Mouse (Mus musculus): ENCODE data around the gene Kcne1.

The Kcne1 gene

DNA sequence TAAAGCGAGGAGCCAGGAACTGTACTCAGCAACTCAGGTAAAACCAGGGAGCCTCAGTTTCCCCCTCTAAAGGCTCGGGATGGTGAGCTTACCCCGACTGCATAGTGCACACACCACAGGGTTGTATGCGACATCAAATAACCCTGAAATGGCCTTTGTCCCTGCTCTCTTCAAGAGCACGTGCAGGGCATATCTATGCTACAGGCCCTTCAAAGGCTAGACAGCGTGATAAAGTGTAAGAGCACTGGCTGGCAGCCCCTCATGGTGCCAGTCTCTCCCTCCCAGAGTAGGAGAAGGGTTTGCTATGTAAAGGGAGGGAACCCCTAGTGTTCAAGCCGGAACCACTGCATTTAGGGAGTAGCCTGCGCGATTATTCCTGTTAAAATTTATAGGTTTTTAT is 2.2 kb downstream of the Kcne1 start:
- in situ Hi-C loops (cut with MboI, MseI) = no loop called here

DNA sequence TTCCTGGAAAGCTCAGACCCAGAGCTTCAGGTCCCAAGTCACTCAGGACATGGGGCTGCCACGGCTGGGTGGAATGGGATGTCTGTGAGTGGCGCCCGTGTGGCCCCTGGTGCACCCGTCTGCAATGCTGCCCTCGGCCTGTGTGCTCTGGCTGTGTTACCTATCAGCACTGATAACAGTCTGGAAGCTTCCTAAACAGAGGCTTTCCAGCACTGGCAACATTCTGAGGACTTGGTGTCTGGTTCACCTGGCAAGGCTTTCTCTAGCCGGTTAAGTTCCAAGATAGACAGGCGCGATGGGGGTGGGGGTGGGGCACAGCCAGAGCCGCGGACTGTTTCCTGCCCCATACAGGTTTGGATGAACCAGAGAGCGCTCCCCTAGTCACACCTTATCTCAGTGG is 3.3 kb downstream of the Kcne1 start:
- in situ Hi-C loops (cut with MboI, MseI) = no loop called here

DNA sequence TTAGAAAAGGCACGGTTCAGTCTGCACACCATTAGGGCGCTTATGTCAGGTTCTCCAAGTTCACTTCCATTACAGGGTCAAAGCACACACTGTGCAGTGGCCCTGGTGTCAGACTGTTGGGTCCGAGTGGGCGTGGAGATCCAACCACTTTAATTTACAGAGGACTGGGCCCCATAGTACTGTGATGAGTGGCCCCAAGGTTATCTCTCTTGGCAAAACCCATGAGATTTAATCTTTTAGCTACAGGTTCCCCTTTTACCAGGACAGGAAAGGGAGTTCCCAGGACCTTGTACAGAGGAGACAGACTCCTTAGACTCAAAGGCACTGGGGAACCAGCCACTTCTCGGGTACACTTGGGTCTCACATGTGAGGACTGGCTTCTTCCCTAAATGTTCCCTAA is 3.9 kb downstream of the Kcne1 start:
- in situ Hi-C loops (cut with MboI, MseI) = no loop called here

DNA sequence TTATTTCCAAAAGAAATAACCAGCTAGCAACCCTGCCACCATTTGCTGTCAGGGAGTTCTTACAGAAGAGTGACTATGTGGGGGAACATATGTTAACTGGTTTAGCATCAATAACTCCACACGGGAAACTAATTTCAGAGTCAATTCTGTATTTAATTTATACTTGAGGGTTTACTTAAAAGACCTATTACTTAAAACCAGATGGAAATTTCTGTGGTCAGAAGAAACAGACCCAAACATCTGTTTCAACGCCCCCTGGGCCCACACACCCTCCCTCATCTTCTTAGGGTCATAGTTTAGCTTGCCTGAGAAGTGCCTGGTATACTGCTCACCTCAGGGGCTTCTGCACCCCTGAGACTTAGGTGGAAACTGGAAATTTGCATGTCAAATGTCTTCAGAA is 5.4 kb downstream of the Kcne1 start:
- in situ Hi-C loops (cut with MboI, MseI) = no loop called here

DNA sequence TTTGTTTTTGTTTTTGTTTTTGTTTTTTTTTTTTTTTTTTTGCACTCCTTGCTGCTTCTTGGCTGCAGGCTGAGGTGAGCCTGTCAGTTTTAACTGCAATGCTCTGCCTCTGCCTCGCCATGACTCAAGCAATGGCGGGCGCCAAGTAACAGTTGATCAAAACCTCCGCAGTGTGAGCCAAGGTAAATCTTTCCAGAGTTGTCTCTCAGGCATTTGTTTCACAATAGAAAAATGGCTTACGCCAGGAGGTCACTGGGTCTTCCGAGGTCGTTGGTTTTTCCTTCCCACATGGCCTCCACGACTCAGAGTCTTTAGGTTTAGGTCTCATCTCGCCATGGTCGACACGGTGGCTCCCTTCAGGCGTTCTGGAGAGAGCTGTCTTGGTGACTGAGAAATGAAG is 6.0 kb downstream of the Kcne1 start:
- in situ Hi-C loops (cut with MboI, MseI) = no loop called here

DNA sequence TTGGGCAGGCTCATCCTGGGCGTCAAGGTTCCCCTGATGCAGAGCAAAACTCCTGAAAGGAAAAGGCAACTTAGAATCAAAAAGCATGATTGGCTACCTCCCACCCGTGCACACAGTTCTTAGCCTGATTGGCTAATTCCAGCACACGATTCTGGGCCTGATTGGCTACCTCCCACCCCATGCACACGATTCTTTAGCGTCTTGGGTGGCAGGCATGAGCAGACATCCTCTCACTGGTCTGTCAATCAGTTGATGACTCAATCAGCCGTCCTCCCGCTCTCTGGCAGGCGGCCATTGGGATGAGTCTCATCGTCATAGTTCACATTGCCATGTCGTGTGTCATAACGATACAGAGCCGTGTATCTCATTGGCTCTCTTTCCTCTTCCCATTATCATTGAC is 10.3 kb downstream of the Kcne1 start:
- in situ Hi-C loops (cut with MboI, MseI) = loop anchor here (10.0 to 25.0 kb wide), 2 partner anchors 106 to 113 kb away; partner anchors contain the start of gene Rcan1 (in 1 of the 2)

DNA sequence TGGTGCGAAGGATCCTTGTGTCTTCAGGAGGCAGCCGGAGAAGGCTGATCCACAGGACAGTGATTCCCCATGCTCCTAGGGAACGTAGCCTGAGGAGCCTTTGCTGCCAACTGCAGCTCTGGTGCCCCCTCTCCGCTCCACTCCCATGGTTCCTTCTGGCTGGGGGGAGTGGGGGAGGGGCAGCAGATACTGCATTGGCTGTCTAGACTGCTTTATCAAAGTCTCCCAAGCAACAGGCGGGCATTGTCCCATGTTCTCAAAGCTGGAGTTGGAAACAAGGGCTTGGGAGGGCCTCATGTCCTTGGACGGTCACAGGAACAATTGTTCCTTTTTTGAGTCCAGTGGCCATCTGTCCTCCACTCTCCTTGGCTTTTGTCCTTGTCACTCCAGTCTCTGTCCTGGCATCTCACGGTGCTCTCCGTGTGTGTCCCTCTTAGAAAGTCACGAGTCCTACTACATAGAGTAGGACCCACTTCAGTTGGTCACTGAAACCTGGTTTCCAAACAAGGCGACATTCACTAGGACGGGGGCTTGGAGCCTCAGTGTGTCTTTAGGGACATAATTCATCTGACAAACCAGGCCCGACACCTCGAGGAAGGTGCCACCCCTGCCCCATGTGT is 12.9 kb downstream of the Kcne1 start:
- in situ Hi-C loops (cut with MboI, MseI) = loop anchor here (10.0 to 25.0 kb wide), 2 partner anchors 108 to 116 kb away; partner anchors contain the start of gene Rcan1 (in 1 of the 2)

DNA sequence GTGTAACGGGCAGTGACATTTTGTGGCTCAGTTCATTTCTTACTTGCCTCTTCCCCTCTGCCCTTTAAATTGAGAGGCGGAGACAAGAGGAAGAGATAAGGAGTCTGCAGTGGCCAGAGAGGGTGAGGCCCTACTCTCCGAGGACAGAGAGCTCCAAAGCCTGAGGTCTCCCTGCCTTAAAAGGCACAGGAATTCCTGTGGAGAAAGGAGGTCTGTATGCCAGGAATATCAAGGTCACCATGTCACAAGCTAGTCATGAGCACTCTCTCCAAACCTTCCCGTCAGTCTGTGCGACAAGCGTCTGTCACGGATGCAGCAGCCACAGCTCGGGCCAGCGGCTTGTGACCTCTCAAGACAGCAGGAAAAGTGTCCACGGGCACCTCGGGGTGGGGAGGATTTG is 14.1 kb downstream of the Kcne1 start:
- in situ Hi-C loops (cut with MboI, MseI) = loop anchor here (10.0 to 25.0 kb wide), 2 partner anchors 110 to 117 kb away; partner anchors contain the start of gene Rcan1 (in 1 of the 2)

DNA sequence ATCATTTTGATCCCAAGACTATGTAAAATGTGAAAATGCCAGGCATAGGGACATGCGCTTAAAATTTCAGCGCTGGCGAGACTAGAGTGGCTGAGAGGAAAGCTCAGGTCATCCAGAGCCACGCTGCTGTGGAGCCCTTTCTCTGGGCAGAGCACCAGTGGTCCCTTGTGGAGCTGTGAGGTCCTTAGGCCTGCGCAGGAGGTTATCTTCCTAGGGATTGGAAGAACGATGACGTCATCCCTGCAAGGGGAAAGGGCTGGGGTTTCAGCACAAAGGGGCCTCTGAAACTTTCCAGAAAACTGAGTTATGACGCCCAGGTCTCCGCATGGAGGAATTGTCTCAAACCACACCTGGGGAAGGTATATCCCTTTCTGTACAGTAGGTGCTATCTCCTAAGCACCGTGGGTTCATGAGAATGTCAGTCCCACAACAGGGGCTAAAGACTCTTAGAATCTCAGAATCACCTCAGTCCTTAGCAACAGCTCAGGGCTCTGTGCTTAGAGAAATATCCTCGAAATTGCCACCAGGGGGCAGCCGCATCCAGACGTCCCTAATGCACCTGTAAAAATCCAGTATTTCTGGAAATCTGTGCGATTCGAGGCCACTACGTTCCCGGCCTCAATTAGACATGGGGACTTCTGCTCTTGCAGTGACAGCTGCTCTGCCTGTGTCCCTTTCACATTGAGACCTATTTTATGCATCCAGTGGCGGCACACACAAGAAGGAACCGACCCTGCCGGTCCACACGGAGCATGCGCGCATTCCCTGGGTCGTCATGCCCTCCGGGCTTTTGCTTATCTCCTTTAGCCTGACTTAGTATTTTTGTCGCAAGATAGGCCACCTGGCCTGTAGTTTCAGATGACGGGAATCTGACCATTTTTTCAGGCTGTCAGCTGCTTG is 18.4 kb downstream of the Kcne1 start:
- in situ Hi-C loops (cut with MboI, MseI) = loop anchor here (10.0 to 25.0 kb wide), 2 partner anchors 114 to 121 kb away; partner anchors contain the start of gene Rcan1 (in 1 of the 2)

DNA sequence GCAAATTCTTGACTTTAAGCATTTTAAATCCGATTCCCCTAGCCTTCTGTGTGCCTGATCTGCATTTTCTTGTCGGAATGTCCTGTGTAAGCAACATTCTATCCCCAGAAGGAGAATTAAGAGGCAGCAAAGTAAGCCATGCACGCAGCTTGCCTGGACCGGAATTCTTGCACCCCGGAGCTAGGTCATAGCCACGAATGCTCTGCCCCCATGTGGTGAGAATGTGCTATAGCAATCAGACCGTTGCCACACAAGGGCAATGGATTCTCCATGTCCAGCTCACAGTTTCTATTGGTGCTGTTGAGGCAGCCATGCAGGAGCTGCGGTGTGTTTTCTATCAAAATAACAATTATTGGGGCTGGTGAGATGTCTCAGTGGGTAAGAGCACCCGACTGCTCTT is 23.0 kb downstream of the Kcne1 start:
- in situ Hi-C loops (cut with MboI, MseI) = loop anchor here in 1 of 2 experiments (25.0 kb wide), 1 partner anchor 126 kb away; the partner anchor contains the start of gene Rcan1

DNA sequence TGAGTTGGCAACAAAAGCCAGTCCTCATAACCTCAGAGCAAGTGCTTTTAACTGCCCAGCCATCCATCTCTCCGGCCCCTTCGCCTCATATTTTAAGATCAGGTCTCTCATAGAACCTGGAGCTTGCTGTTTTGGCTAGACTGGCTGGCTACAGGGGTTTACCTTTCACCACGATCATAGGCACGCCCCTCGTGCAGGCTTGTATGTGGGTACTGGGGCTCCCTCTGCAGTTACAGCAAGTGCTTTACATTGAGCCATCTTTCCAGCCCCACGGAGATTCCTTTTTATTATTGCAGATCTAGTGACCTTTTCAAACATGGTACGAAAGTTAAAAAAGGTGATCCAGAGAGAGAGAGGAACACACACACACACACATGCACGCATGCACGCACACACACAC is 24.7 kb downstream of the Kcne1 start:
- in situ Hi-C loops (cut with MboI, MseI) = loop anchor here in 1 of 2 experiments (25.0 kb wide), 1 partner anchor 128 kb away; the partner anchor contains the start of gene Rcan1

DNA sequence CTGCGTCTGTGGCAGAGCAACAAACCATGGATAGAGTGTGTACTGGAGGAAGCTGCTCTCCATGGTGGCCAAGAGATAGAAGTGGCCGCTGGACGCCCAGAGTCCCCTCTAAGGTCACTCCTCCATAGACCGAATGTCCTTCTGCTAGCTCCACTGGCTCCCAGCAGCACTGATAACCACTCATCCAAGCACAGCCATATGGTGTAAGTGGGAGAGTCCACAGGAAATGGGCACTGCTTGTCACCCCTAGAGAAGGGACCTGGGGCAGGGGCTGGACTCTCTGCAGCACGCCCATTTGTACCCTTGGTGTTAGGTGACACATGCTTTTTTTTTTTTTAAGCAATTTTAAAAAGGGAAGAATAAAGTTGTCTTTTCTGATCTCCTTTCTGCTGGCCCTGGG is 28.3 kb downstream of the Kcne1 start:
- in situ Hi-C loops (cut with MboI, MseI) = loop anchor here in 1 of 2 experiments (25.0 kb wide), 1 partner anchor 131 kb away; the partner anchor contains the start of gene Rcan1

DNA sequence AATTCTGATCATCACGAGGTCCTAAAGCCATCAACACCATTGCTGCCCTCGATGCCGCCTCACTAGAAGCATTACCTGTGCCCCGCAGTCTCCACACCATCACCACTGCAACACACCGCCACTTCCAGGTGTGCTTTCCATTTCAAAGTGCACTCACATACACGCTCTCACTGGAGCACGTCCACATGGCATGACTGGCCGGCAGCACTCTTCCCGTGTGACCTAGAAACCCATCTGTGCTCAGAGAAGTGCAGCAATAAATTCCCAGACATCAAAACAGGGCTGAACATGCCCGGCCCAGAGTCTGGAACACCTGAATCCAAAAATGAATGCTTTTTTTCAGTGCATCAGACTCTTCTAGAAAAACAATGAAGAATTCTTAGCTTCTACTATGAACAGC is 31.4 kb downstream of the Kcne1 start:
- in situ Hi-C loops (cut with MboI, MseI) = loop anchor here in 1 of 2 experiments (25.0 kb wide), 1 partner anchor 134 kb away; the partner anchor contains the start of gene Rcan1

DNA sequence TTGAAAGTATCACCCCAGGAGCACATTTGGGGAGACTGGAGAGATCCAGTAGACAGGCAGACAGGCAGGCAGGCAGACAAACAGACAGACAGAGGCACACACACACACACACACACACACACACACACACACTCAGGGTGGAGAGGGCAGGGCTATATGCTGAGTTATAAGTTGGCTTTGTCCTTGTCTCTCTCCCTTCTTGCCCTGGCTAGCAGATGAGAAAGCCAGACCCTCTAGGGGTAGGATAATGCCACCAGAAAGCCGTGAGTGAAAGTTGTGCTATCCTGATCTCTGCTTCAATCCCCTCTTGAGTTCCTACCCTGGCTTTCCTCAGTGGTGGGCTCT is 34.2 kb downstream of the Kcne1 start:
- in situ Hi-C loops (cut with MboI, MseI) = loop anchor here in 1 of 2 experiments (25.0 kb wide), 1 partner anchor 137 kb away; the partner anchor contains the start of gene Rcan1

DNA sequence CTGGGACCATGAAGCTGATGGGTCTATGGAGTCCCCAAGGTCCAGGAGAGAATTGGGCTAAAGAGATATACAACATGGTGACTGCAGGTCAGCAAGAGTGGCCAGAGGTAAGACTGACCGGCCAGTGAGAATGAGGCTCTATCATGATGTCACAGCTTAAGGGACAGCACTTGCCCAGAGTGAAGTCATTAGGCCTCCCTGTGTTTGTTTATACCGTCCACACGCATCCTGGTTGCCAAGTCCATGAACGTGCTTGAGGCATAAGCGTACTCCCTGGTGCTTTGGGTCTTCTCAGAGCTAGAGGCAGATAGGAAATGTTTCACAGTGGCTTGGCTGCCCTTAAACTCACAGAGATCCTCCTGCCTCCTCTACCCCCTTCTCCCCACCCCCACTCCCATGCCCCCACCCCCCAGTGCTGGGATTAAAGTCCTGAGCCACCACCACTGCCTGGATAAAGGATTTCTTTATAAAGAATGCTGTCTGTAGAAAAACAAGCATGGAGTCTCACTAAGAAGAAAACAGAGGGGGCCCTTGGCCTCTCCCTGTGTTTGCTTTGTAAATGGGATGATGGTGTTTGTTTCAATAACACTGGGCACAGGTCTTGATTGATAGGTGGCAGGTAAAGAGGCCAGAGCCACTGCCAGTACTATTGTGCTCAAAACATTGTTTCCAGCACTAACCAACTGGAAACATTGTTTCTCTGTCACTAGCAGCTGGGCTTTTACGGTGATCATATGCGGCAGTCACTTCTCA is 34.8 kb downstream of the Kcne1 start:
- in situ Hi-C loops (cut with MboI, MseI) = loop anchor here in 1 of 2 experiments (25.0 kb wide), 1 partner anchor 138 kb away; the partner anchor contains the start of gene Rcan1

DNA sequence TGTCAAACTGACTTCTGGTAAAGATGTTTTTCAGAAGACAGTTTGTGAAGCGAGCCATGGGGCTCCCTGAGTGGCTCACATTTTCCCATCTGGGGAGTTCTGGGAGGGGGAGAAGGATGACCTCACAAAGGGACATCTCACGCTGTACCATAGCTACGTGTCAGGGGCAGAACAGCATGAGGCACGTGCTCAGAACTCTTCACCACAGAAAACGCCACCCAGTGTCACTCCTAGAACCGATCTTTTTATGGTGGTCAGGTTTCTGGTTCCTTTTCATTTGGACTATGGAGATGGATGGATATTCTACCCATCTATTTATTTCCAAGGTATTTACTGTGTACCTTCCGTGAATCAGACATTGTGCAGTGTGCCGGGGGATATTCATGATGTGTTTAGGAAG is 37.9 kb downstream of the Kcne1 start, which contains the start of gene Fam243:
Fam243 (minus strand) TSS at position 101 of the 400 bp plus-strand sequence.
- in situ Hi-C loops (cut with MboI, MseI) = no loop called here

DNA sequence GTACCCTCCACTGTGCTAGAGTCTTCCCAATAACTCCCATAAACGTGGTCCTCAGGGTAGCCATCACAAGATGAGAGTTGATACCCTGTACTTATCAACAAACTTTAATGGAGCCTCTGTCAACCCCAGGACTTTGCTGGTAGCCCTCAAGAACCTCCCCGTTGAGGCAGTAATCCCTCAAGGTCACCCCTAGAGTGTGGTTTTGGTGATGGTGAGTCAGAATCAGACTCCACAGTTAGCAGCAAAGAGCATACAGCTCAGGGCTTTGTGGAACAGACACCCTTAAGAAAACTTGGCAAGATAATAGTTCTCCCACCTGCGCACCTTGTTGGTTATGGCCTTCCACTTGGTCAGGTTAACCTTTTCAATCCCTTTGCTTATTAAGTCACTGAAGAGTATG is 38.9 kb downstream of the Kcne1 start:
- in situ Hi-C loops (cut with MboI, MseI) = no loop called here

DNA sequence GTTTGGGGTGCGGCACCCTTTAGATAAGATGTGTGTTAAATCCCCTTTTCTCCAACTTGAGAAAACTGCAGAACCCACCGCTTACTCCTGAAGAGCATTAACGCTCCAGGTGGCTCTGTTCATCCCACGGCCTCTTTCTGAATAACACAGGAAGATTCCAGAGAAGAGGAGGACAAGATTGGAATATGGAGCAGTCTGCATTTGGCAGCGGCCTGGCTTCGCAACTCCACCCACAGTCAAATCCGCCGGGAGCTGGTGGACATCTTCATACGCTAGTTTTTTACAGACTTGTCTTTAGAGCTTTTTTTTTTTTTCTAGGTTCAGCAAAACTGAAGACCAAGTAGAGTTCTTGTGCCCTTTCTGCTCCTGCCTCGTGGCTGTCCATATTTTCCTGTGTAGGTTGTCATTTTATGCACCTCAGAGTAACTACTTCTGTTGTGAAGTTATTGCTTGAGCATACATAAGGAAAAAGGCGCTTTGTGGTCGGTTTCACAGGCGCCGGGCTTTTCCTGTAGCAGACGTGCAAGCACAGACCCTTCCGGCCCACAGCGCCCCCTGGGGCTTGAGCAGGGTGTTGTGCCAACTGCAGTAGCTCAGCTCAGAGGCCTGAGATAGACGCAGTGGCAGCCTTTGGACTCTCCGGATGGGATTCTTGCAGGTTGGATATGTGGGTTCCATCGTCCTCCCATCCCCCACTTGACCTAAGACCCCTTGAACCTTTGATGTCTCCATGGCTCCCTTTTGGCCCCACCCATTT is 39.7 kb downstream of the Kcne1 start:
- in situ Hi-C loops (cut with MboI, MseI) = no loop called here

DNA sequence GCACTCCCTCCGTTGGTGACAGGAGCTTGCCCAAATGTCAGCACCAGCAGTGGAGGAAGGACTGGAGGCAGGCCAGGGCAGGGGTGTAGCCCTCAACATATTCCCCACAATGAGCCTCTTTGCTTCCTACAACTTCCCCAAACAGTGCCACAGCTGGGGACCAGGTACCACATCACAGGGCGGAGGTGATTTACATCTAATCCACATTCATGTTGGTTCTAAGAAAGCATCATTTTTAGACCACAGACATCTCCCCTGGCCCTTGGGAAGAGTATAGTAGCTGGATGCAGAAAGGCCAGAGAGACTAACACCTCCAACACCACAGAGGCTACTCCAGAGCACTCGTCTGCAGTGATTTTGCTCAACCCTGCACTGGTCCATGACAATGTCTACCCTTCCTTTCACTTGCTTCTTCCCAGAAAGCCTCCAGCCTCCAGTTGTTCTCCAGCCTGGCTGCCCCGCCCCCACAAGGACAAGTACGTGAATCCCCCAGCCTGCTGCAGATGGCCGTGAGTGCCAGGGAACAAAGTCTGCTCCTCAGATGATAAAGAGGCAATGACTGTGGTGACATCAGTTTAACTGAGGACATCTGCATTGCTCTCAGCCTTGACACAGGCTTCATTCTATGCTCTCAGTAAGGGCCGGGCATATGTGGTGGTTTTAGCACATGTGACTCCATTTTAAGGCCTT is 43.1 kb downstream of the Kcne1 start:
- in situ Hi-C loops (cut with MboI, MseI) = no loop called here
